In genomic region chr3:96098168-96098567, GRCm38 (mm10) we compare ENCODE assay signal across 24 mouse cellular contexts. TPM values are rescaled to one million over a fixed set of nuclear protein-coding genes. Genes with fewer than 3 reads are reported as not detected.
A peak's percentile ranks its signal among the peaks of the same experiment; 100 is the strongest.
DNase-seq lines count a peak whose midpoint lies in the region; ATAC-seq and TF ChIP-seq lines count a peak whose summit lies in the region.
"Had no signal": no experiment of that assay in that cellular context is flagged by ENCODE, and none has a peak within 500 bp of the region (broad histone marks: within the 10 kb centered on the region; RNA-seq: fewer than 3 reads in every experiment).

No protein-coding gene starts in this region.

- no peak overlapping the region for H3K4me2 ChIP-seq in lung, embryonic 14.5 days
- H3K4me2 ChIP-seq in lung, postnatal 0 days (replicated peaks; ENCODE audit: low read depth, low read length), result no peak overlapping the region
- H3K4me2 ChIP-seq in stomach, postnatal 0 days (replicated peaks; ENCODE audit: low read depth), result no peak overlapping the region
- H3K4me2 ChIP-seq in liver, embryonic 11.5 days, result no peak overlapping the region
- H3K4me2 ChIP-seq in midbrain, postnatal 0 days (ENCODE audit: low read depth, low read length, poor library complexity, severe bottlenecking), result no peak overlapping the region
- H3K4me2 ChIP-seq: embryonic facial prominence, embryonic 15.5 days; forebrain, embryonic 13.5 days; heart, embryonic 11.5 days; hindbrain, embryonic 13.5 days; liver, embryonic 15.5 days; lung, embryonic 15.5 days had no signal

- H3K27me3 ChIP-seq in lung, embryonic 14.5 days (ENCODE audit: insufficient read depth, low read length), result no peaks in the 10 kb centered on the region
- no peaks in the 10 kb centered on the region for H3K27me3 ChIP-seq in lung, postnatal 0 days (replicated peaks; ENCODE audit: insufficient read depth, low read length)
- H3K27me3 ChIP-seq in stomach, postnatal 0 days (ENCODE audit: control insufficient read depth, insufficient read depth, low read length), result no peaks in the 10 kb centered on the region
- no peaks in the 10 kb centered on the region for H3K27me3 ChIP-seq in liver, embryonic 11.5 days (replicated peaks; ENCODE audit: control insufficient read depth, insufficient read depth, low read length)
- no peaks in the 10 kb centered on the region for H3K27me3 ChIP-seq in midbrain, postnatal 0 days (ENCODE audit: insufficient read depth, low read length)
- H3K27me3 ChIP-seq: embryonic facial prominence, embryonic 15.5 days; forebrain, embryonic 13.5 days; hindbrain, embryonic 13.5 days; lung, embryonic 15.5 days had no signal

- DNase-seq in lung, embryonic 14.5 days, result no peak
- no peak for DNase-seq in lung, postnatal 0 days (ENCODE audit: low spot score)
- DNase-seq in stomach, postnatal 0 days (ENCODE audit: low spot score), result no peak
- no peak for DNase-seq in liver, embryonic 11.5 days (ENCODE audit: low spot score)
- no peak for DNase-seq in left cerebral cortex, adult 9 months (ENCODE audit: low spot score in 2 of 2)
- DNase-seq in midbrain, postnatal 0 days (ENCODE audit: low spot score), result no peak
- DNase-seq: cerebellum, adult 2 months; gastrocnemius, postnatal 10 days; layer of hippocampus, postnatal 36 days; liver; right cerebral cortex, postnatal 25 days had no signal

- no peak overlapping the region for H3K9ac ChIP-seq in lung, embryonic 14.5 days
- no peak overlapping the region for H3K9ac ChIP-seq in lung, postnatal 0 days (replicated peaks; ENCODE audit: low read depth)
- no peak overlapping the region for H3K9ac ChIP-seq in stomach, postnatal 0 days (ENCODE audit: low read length)
- no peak overlapping the region for H3K9ac ChIP-seq in liver, embryonic 11.5 days (ENCODE audit: low read depth, low read length)
- no peak overlapping the region for H3K9ac ChIP-seq in midbrain, postnatal 0 days (replicated peaks; ENCODE audit: low read length, poor library complexity, severe bottlenecking)
- H3K9ac ChIP-seq: embryonic facial prominence, embryonic 15.5 days; forebrain, embryonic 13.5 days; hindbrain, embryonic 13.5 days; liver, embryonic 15.5 days; lung, embryonic 15.5 days had no signal

- TF ChIP-seq CTCF in lung, embryonic 14.5 days (IDR thresholded peaks at IDR 0.05; ENCODE audit: low read depth), result no peak
- no peak for TF ChIP-seq CTCF in lung, postnatal 0 days (IDR thresholded peaks at IDR 0.05)
- no peak for TF ChIP-seq CTCF in stomach, postnatal 0 days (IDR thresholded peaks at IDR 0.05; ENCODE audit: low read depth)
- no peak for TF ChIP-seq CTCF in midbrain, postnatal 0 days (IDR thresholded peaks at IDR 0.05)

- H3K4me1 ChIP-seq in lung, embryonic 14.5 days (ENCODE audit: insufficient read depth), result peaks cover 4% of the 10 kb centered on the region; the same call in 1 of the 2 replicates
- peaks cover 4% of the 10 kb centered on the region; the same call in 1 of the 2 replicates for H3K4me1 ChIP-seq in lung, postnatal 0 days (ENCODE audit: insufficient read depth, low read depth, low read length)
- no peaks in the 10 kb centered on the region for H3K4me1 ChIP-seq in stomach, postnatal 0 days (replicated peaks; ENCODE audit: control insufficient read depth, insufficient read depth)
- H3K4me1 ChIP-seq in liver, embryonic 11.5 days (replicated peaks; ENCODE audit: control insufficient read depth, insufficient read depth, low read length), result peaks cover 4% of the 10 kb centered on the region; the same call in 1 of the 2 replicates
- H3K4me1 ChIP-seq in midbrain, postnatal 0 days (ENCODE audit: insufficient read depth, low read length), result no peaks in the 10 kb centered on the region

- H3K36me3 ChIP-seq in lung, embryonic 14.5 days (ENCODE audit: insufficient read depth), result no peaks in the 10 kb centered on the region
- no peaks in the 10 kb centered on the region for H3K36me3 ChIP-seq in lung, postnatal 0 days (ENCODE audit: insufficient read depth, low read length)
- no peaks in the 10 kb centered on the region for H3K36me3 ChIP-seq in stomach, postnatal 0 days (ENCODE audit: control insufficient read depth, insufficient read depth, low read length)
- H3K36me3 ChIP-seq in liver, embryonic 11.5 days (ENCODE audit: control insufficient read depth, insufficient read depth, low read length), result no peaks in the 10 kb centered on the region
- H3K36me3 ChIP-seq in midbrain, postnatal 0 days (ENCODE audit: insufficient read depth, low read length), result no peaks in the 10 kb centered on the region
- H3K36me3 ChIP-seq: embryonic facial prominence, embryonic 10.5 days; embryonic facial prominence, embryonic 15.5 days; hindbrain, embryonic 13.5 days; liver, embryonic 15.5 days; lung, embryonic 15.5 days; midbrain, embryonic 10.5 days had no signal

- no peaks in the 10 kb centered on the region for H3K9me3 ChIP-seq in lung, embryonic 14.5 days (ENCODE audit: low read depth, low read length)
- no peaks in the 10 kb centered on the region for H3K9me3 ChIP-seq in lung, postnatal 0 days (ENCODE audit: low read length)
- H3K9me3 ChIP-seq in stomach, postnatal 0 days (ENCODE audit: control insufficient read depth, low read length), result no peaks in the 10 kb centered on the region
- H3K9me3 ChIP-seq in liver, embryonic 11.5 days (ENCODE audit: control insufficient read depth, low read length), result no peaks in the 10 kb centered on the region
- no peaks in the 10 kb centered on the region for H3K9me3 ChIP-seq in midbrain, postnatal 0 days (ENCODE audit: low read length)
- H3K9me3 ChIP-seq: embryonic facial prominence, embryonic 10.5 days; embryonic facial prominence, embryonic 15.5 days; forebrain, embryonic 13.5 days; hindbrain, embryonic 13.5 days; liver, embryonic 15.5 days; lung, embryonic 15.5 days; midbrain, embryonic 10.5 days had no signal

- 51% methylated on average over 4 of the region's 4 CpGs for WGBS in lung, embryonic 14.5 days
- 59% methylated on average over 4 of the region's 4 CpGs for WGBS in lung, postnatal 0 days
- WGBS in stomach, postnatal 0 days, result 55% methylated on average over 4 of the region's 4 CpGs
- WGBS in liver, embryonic 11.5 days, result 50% methylated on average over 4 of the region's 4 CpGs
- WGBS in midbrain, postnatal 0 days, result 74% methylated on average over 4 of the region's 4 CpGs

- H3K4me3 ChIP-seq in lung, embryonic 14.5 days (ENCODE audit: low read depth, low read length), result no peak overlapping the region
- no peak overlapping the region for H3K4me3 ChIP-seq in lung, postnatal 0 days (ENCODE audit: low read depth, low read length)
- no peak overlapping the region for H3K4me3 ChIP-seq in stomach, postnatal 0 days (ENCODE audit: low read depth, low read length)
- H3K4me3 ChIP-seq in liver, embryonic 11.5 days (ENCODE audit: low read depth, low read length), result no peak overlapping the region
- no peak overlapping the region for H3K4me3 ChIP-seq in midbrain, postnatal 0 days (ENCODE audit: low read depth, low read length)
- H3K4me3 ChIP-seq: embryonic facial prominence, embryonic 10.5 days; embryonic facial prominence, embryonic 15.5 days; forebrain, embryonic 13.5 days; hindbrain, embryonic 13.5 days; liver, embryonic 15.5 days; lung, embryonic 15.5 days; midbrain, embryonic 10.5 days had no signal

- H3K27ac ChIP-seq in lung, embryonic 14.5 days (ENCODE audit: low read depth), result 0 out of 2 replicates have a peak overlapping the region, but pooled peaks have one; percentile 20
- no peak overlapping the region for H3K27ac ChIP-seq in lung, postnatal 0 days (ENCODE audit: low read length)
- H3K27ac ChIP-seq in stomach, postnatal 0 days (replicated peaks), result peak overlapping the region; percentile 74
- no peak overlapping the region for H3K27ac ChIP-seq in liver, embryonic 11.5 days (ENCODE audit: low read depth, low read length)
- no peak overlapping the region for H3K27ac ChIP-seq in midbrain, postnatal 0 days (ENCODE audit: low read depth, low read length)
- H3K27ac ChIP-seq: embryonic facial prominence, embryonic 10.5 days; embryonic facial prominence, embryonic 15.5 days; forebrain, embryonic 13.5 days; hindbrain, embryonic 13.5 days; liver, embryonic 15.5 days; midbrain, embryonic 10.5 days had no signal

- no peak for TF ChIP-seq EP300 in lung, postnatal 0 days (IDR thresholded peaks at IDR 0.05)
- no peak for TF ChIP-seq EP300 in stomach, postnatal 0 days (optimal IDR thresholded peaks at IDR 0.05)

- no peak for ATAC-seq in lung, embryonic 14.5 days (ENCODE audit: insufficient read depth)
- no peak for ATAC-seq in lung, postnatal 0 days
- ATAC-seq in common myeloid progenitor, adult 5-6 weeks (replicated peaks; ENCODE audit: low read depth, poor library complexity, severe bottlenecking), result peak; percentile 59
- 0 out of 2 replicates have a peak, but pooled peaks have one; percentile 25 for ATAC-seq in megakaryocyte progenitor cell, adult 5-6 weeks (replicated peaks; ENCODE audit: poor library complexity)
- no peak for ATAC-seq in stomach, postnatal 0 days (ENCODE audit: low FRiP score, low TSS enrichment)
- no peak for ATAC-seq in liver, embryonic 11.5 days (replicated peaks; ENCODE audit: low FRiP score)
- ATAC-seq in midbrain, postnatal 0 days (ENCODE audit: low FRiP score), result no peak
- ATAC-seq: CD4-positive, CD25-positive, alpha-beta regulatory T cell, adult 4 months; forebrain, embryonic 13.5 days; inflammation-experienced regulatory T-cells, adult 6 months; midbrain, embryonic 16.5 days had no signal

RNA-seq across cellular contexts. Expression of gene Otud7b, which starts 6.2 kb away (rescaled TPM):
- polyA plus RNA-seq in lung, embryonic 14.5 days (2014; fragmentation: Nextera tagmentation; extraction: Ambion mirVana), result 18.9 and 21.3 TPM in 2 replicates
- polyA plus RNA-seq in lung, postnatal 0 days (2015; fragmentation: Nextera tagmentation; extraction: Ambion mirVana), result 30.2 and 30.6 TPM in 2 replicates
- 10.9 and 11.8 TPM in 2 replicates for total RNA-seq in common myeloid progenitor, adult 5-6 weeks (2017)
- 3.0 and 3.2 TPM in 2 replicates for total RNA-seq in megakaryocyte progenitor cell, adult 5-6 weeks (2015)
- total RNA-seq in megakaryocyte progenitor cell, adult 5-6 weeks (2017), result 4.9 and 12.7 TPM in 2 replicates
- polyA plus RNA-seq in stomach, postnatal 0 days (2015; fragmentation: Nextera tagmentation; extraction: Ambion mirVana), result 12.3 and 14.5 TPM in 2 replicates
- 7.1 and 7.9 TPM in 2 replicates for polyA plus RNA-seq in liver, embryonic 11.5 days (2014; fragmentation: Nextera tagmentation; extraction: Ambion mirVana)
- 14.3 and 16.3 TPM in 2 replicates for total RNA-seq in midbrain, postnatal 0 days (2014; rRNA removed)
- polyA plus RNA-seq in midbrain, postnatal 0 days (2015; fragmentation: Nextera tagmentation; extraction: Ambion mirVana), result 5.7 and 7.5 TPM in 2 replicates

RNA-seq across cellular contexts. Expression of gene Vps45, which starts 39.9 kb away (rescaled TPM):
- 18.6 and 19.7 TPM in 2 replicates for polyA plus RNA-seq in lung, embryonic 14.5 days (2014; fragmentation: Nextera tagmentation; extraction: Ambion mirVana)
- polyA plus RNA-seq in lung, postnatal 0 days (2015; fragmentation: Nextera tagmentation; extraction: Ambion mirVana), result 32.3 and 32.8 TPM in 2 replicates
- total RNA-seq in common myeloid progenitor, adult 5-6 weeks (2017), result 19.6 and 35.9 TPM in 2 replicates
- 26.3 and 28.4 TPM in 2 replicates for total RNA-seq in megakaryocyte progenitor cell, adult 5-6 weeks (2015)
- 10.9 and 12.6 TPM in 2 replicates for total RNA-seq in megakaryocyte progenitor cell, adult 5-6 weeks (2017)
- polyA plus RNA-seq in stomach, postnatal 0 days (2015; fragmentation: Nextera tagmentation; extraction: Ambion mirVana), result 28.0 and 32.1 TPM in 2 replicates
- polyA plus RNA-seq in liver, embryonic 11.5 days (2014; fragmentation: Nextera tagmentation; extraction: Ambion mirVana), result 17.4 and 18.5 TPM in 2 replicates
- 29.5 and 35.3 TPM in 2 replicates for total RNA-seq in midbrain, postnatal 0 days (2014; rRNA removed)
- 60.6 and 61.1 TPM in 2 replicates for polyA plus RNA-seq in midbrain, postnatal 0 days (2015; fragmentation: Nextera tagmentation; extraction: Ambion mirVana)

Comparison
In these comparisons a context has a peak if more than half of its experiments do, and no peak if none do; other contexts are left out.
1. H3K27ac ChIP-seq: peak in lung, embryonic 14.5 days (single experiment) and stomach, postnatal 0 days (single experiment); none in lung, postnatal 0 days (single experiment), liver, embryonic 11.5 days (single experiment) and midbrain, postnatal 0 days (single experiment).
2. ATAC-seq: peak in common myeloid progenitor, adult 5-6 weeks (single experiment) and megakaryocyte progenitor cell, adult 5-6 weeks (single experiment); none in lung, embryonic 14.5 days (single experiment), lung, postnatal 0 days (single experiment), stomach, postnatal 0 days (single experiment), liver, embryonic 11.5 days (single experiment) and midbrain, postnatal 0 days (single experiment).